ENCODE assay signal across 17 mouse cellular contexts in the genomic region with DNA sequence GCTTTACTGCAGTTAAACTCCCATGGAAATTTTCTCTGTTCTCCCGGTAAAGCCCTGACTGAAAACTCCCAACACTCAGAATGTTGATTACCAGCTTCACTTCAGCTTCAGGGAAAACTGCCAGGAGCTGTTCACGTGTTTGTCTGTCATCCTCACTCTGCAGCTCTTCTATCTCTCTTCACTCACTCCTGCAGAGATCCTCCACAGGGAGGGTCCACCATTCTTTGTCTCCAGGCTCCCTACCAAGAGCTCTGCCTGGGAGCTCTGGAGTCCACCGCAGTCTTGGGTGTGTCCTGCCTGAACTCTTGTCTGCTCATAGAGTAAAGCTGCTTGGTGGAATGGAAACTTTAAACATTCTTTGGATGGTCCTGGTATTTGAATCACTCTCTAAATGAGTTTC. TPM values are rescaled to one million over a fixed set of nuclear protein-coding genes. Genes with fewer than 3 reads are reported as not detected.
A peak's percentile ranks its signal among the peaks of the same experiment; 100 is the strongest.
DNase-seq lines count a peak whose midpoint lies in the region; ATAC-seq and TF ChIP-seq lines count a peak whose summit lies in the region.
"Had no signal": no experiment of that assay in that cellular context is flagged by ENCODE, and none has a peak within 500 bp of the region (broad histone marks: within the 10 kb centered on the region; RNA-seq: fewer than 3 reads in every experiment).

No protein-coding gene starts in this region.

- 40% methylated on average over 3 of the region's 3 CpGs for WGBS in intestine, embryonic 15.5 days
- WGBS in intestine, postnatal 0 days = 57% methylated on average over 3 of the region's 3 CpGs
- 43% methylated on average over 3 of the region's 3 CpGs for WGBS in limb, embryonic 10.5 days

- intact Hi-C loops in gastrocnemius, adult 2 months (cut with DNase I) = no loop called here

- DNase-seq in gastrocnemius, adult 2 months = peak; percentile 36
- no peak for DNase-seq in gastrocnemius, postnatal 10 days
- peak; percentile 55 for DNase-seq in NIH3T3 (ENCODE audit: low read depth)
- DNase-seq in limb, embryonic 10.5 days (ENCODE audit: low spot score) = no peak
- DNase-seq in kidney, postnatal 4 days = no peak
- no peak for DNase-seq in kidney, adult 8-10 months
- DNase-seq: adrenal gland, adult 2 months; cerebellum, adult 18-20 months; forebrain, postnatal 0 days; retina, postnatal 1 day; thymus, postnatal 36 days had no signal

- ATAC-seq in intestine, embryonic 15.5 days = 0 out of 2 replicates have a peak, but pooled peaks have one; percentile 31
- ATAC-seq in intestine, postnatal 0 days = no peak
- ATAC-seq: forebrain, postnatal 0 days had no signal

- no peaks in the 10 kb centered on the region for H3K9me3 ChIP-seq in intestine, embryonic 15.5 days
- H3K9me3 ChIP-seq in intestine, postnatal 0 days (ENCODE audit: control insufficient read depth) = no peaks in the 10 kb centered on the region
- no peaks in the 10 kb centered on the region for H3K9me3 ChIP-seq in limb, embryonic 10.5 days (replicated peaks)
- H3K9me3 ChIP-seq: lung, embryonic 15.5 days had no signal

- no peaks in the 10 kb centered on the region for H3K36me3 ChIP-seq in intestine, embryonic 15.5 days
- H3K36me3 ChIP-seq in intestine, postnatal 0 days (ENCODE audit: control insufficient read depth, insufficient read depth) = no peaks in the 10 kb centered on the region
- no peaks in the 10 kb centered on the region for H3K36me3 ChIP-seq in limb, embryonic 10.5 days
- H3K36me3 ChIP-seq: lung, embryonic 15.5 days had no signal

- H3K9ac ChIP-seq in intestine, embryonic 15.5 days = no peak overlapping the region
- no peak overlapping the region for H3K9ac ChIP-seq in intestine, postnatal 0 days (ENCODE audit: low read depth, low read length)
- H3K9ac ChIP-seq: forebrain, postnatal 0 days; lung, embryonic 15.5 days had no signal

- H3K27ac ChIP-seq in gastrocnemius, adult 2 months = peak overlapping the region; percentile 69
- no peak overlapping the region for H3K27ac ChIP-seq in intestine, embryonic 15.5 days
- H3K27ac ChIP-seq in intestine, postnatal 0 days (ENCODE audit: low read depth, low read length) = no peak overlapping the region
- H3K27ac ChIP-seq in limb, embryonic 10.5 days = peak overlapping the region; percentile 67; the same call in 1 of the 2 replicates

- no peak overlapping the region for H3K4me2 ChIP-seq in intestine, embryonic 15.5 days (replicated peaks)
- no peak overlapping the region for H3K4me2 ChIP-seq in intestine, postnatal 0 days (replicated peaks; ENCODE audit: low read depth)
- H3K4me2 ChIP-seq: lung, embryonic 15.5 days; midbrain, embryonic 11.5 days had no signal

- H3K27me3 ChIP-seq in intestine, embryonic 15.5 days (replicated peaks) = no peaks in the 10 kb centered on the region
- H3K27me3 ChIP-seq in intestine, postnatal 0 days (replicated peaks; ENCODE audit: control insufficient read depth, insufficient read depth, low read length) = no peaks in the 10 kb centered on the region
- H3K27me3 ChIP-seq in limb, embryonic 10.5 days (ENCODE audit: low read depth, poor library complexity, severe bottlenecking) = no peaks in the 10 kb centered on the region
- H3K27me3 ChIP-seq: lung, embryonic 15.5 days had no signal

- H3K4me1 ChIP-seq in intestine, embryonic 15.5 days (replicated peaks) = peaks cover 12% of the 10 kb centered on the region
- H3K4me1 ChIP-seq in intestine, postnatal 0 days (replicated peaks; ENCODE audit: control insufficient read depth, insufficient read depth, low read length) = no peaks in the 10 kb centered on the region
- peaks cover 53% of the 10 kb centered on the region for H3K4me1 ChIP-seq in limb, embryonic 10.5 days

- no peak for TF ChIP-seq CTCF in gastrocnemius, adult 2 months (IDR thresholded peaks at IDR 0.05)
- TF ChIP-seq CTCF in intestine, postnatal 0 days (IDR thresholded peaks at IDR 0.05; ENCODE audit: low read depth) = no peak

- no peak overlapping the region for H3K4me3 ChIP-seq in gastrocnemius, adult 2 months
- H3K4me3 ChIP-seq in intestine, embryonic 15.5 days (replicated peaks) = no peak overlapping the region
- H3K4me3 ChIP-seq in intestine, postnatal 0 days (ENCODE audit: low read depth, low read length) = no peak overlapping the region
- H3K4me3 ChIP-seq in limb, embryonic 10.5 days = no peak overlapping the region
- H3K4me3 ChIP-seq: lung, embryonic 15.5 days had no signal

RNA-seq across cellular contexts. Expression of a gene that starts 25.4 kb away (rescaled TPM):
- total RNA-seq in gastrocnemius, adult 2 months (2021) = 10 to 100 TPM; 21.6 to 42.4 TPM
- total RNA-seq in gastrocnemius, postnatal 10 days (2021) = 10 to 100 TPM; 35.8 to 37.6 TPM
- 6.3 and 7.5 TPM in 2 replicates for polyA plus RNA-seq in intestine, embryonic 15.5 days (2015; fragmentation: Nextera tagmentation; extraction: Ambion mirVana)
- polyA plus RNA-seq in intestine, postnatal 0 days (2015; fragmentation: Nextera tagmentation; extraction: Ambion mirVana) = 2.6 and 3.0 TPM in 2 replicates
- polyA plus RNA-seq in limb, embryonic 10.5 days (2016; fragmentation: Nextera tagmentation; extraction: Ambion mirVana) = 13.2 and 13.5 TPM in 2 replicates

RNA-seq across cellular contexts. Expression of a gene that starts 59.2 kb away (rescaled TPM):
- total RNA-seq in gastrocnemius, adult 2 months (2021) = 1 to 10 TPM in 1 of 2 experiments, under 1 TPM in 1; 0.75 to 1.7 TPM
- total RNA-seq in gastrocnemius, postnatal 10 days (2021) = 1 to 10 TPM in 1 of 2 experiments, under 1 TPM in 1; 0.81 to 1.2 TPM
- 0.43 and 0.76 TPM in 2 replicates for polyA plus RNA-seq in intestine, embryonic 15.5 days (2015; fragmentation: Nextera tagmentation; extraction: Ambion mirVana)
- polyA plus RNA-seq in intestine, postnatal 0 days (2015; fragmentation: Nextera tagmentation; extraction: Ambion mirVana) = 0.33 and 0.72 TPM in 2 replicates
- 0.18 and 0.55 TPM in 2 replicates for polyA plus RNA-seq in limb, embryonic 10.5 days (2016; fragmentation: Nextera tagmentation; extraction: Ambion mirVana)
- total RNA-seq: liver, adult 2 months; neutrophil, adult 5-6 weeks had no signal
- polyA plus RNA-seq: liver, adult 2 months had no signal

Comparison
In these comparisons a context has a peak if more than half of its experiments do, and no peak if none do; other contexts are left out.
1. DNase-seq: peak in gastrocnemius, adult 2 months (single experiment) and NIH3T3 (single experiment); none in gastrocnemius, postnatal 10 days (single experiment), limb, embryonic 10.5 days (single experiment), kidney, postnatal 4 days (0 of 2) and kidney, adult 8-10 months (0 of 2).
2. H3K27ac ChIP-seq: peak in gastrocnemius, adult 2 months (single experiment) and limb, embryonic 10.5 days (single experiment); none in intestine, embryonic 15.5 days (single experiment) and intestine, postnatal 0 days (single experiment).